Mouse (Mus musculus) regulatory T cell (primary cell): ENCODE measurements around the gene Mcub.

Source experiments
- in situ Hi-C: fragments of 300-600 bp; cut with MboI, MseI; formaldehyde crosslinking; loops from one replicate; pipeline ENCODE4 v1.15.1; 2025; ENCODE audit warnings: high pct_unique_total_duplicates

Mcub gene

DNA sequence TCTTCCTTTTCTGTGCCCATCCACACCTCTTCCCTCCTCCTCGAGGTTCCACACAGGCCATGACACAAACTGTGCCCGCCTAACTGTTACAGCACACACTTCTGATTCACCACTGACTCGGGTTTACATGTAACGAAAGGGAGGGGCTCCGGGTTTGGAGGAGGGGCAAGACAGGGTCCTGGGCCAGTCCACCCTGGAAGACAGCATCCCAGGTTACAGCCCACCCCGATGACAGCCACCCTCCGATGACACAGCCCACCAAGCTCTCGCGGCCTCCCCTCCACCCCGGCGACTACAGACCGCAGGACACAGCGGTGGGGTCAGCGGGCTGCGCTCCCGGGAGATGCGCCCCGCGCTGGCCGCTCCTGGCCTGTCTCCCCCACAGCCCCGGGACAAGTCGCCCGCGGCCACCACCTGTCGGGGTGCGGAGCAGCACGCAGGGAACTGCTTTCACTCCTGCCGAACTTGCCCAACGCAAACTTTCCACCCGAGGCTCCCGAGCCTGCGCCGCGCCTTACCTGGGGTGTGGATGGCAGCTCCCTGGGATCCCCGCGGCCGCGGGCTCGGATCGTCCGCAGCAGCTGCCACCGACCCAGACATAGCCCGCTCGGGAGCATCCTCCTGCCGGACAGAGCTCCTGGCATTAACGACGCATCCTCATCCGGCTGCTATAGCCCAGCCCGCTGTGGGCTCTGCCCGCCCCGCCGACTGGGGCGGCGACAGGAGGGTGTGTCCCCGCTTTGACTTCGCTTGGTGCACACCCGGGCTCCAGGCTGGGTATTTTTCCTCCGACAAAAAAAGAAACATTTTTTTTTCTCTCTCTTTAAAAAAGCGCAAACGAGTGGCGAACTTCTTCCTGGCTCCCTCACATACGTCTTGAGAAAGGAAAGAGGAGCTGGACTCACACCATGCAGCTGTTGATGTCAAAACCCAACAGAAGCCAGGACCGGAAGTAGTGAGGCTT is at the start of gene Mcub:
Gene Mcub (minus strand): TSS at position 775 of the 964 bp plus-strand sequence.
- in situ Hi-C loops: loop anchor here (5.0 kb wide), 1 partner anchor 88 kb away; no protein-coding TSS in a partner anchor

DNA sequence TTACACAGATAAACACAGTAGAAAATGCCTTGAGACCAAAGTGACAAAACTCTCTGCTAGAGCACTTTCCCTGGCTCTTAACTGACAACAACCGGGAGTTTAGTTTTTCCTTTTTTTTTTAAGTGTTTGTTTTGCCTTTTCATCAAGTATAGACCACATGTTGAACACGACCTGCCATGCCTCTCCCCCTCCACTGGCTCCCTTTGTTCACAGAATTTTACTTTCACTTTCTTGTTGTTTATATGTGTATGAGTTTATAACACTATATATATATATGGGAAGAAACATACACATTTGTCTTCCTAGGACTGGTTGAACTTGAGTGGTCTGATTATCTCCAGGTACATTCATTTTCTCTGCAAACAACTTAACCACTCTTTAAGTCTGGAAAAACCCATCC is 42.9 kb upstream of the Mcub start:
- in situ Hi-C loops: no loop called here

DNA sequence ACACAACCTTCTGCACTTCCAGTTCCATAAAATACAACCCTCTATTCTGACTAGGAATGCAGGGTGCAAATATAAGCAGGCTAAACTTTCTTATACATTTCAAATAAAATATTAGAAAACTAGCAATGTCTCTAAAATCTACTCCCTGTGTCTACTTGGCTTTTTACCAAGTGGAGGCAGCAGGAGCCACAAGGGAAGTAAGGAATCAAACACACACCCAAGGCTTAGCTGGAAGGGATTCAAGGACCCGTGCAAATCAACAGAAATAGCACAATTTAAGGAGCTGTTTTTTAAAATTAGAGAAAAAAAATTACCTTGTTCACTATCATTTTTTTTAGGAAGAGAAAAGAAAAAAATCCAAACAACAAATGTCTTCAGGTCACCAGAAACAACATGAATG is 41.2 kb upstream of the Mcub start:
- in situ Hi-C loops: no loop called here

DNA sequence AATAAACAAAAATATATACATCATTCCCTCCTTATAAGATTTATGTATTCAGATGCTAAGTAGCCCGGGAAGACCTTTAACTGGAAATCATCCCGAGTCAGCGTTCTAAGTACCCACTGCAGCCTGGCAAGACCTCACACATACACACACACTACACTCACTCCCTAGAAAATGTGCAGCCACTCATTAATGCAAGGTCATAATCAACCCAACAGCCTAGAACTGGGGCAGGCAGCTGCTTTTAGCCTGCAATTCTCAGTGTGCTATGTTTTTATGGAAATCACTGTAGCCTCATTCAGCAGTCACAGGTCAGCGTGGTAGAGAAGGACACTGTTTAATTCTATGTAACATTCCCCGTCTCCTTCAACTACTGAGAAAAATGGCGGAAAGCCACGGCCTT is 36.1 kb upstream of the Mcub start:
- in situ Hi-C loops: no loop called here

DNA sequence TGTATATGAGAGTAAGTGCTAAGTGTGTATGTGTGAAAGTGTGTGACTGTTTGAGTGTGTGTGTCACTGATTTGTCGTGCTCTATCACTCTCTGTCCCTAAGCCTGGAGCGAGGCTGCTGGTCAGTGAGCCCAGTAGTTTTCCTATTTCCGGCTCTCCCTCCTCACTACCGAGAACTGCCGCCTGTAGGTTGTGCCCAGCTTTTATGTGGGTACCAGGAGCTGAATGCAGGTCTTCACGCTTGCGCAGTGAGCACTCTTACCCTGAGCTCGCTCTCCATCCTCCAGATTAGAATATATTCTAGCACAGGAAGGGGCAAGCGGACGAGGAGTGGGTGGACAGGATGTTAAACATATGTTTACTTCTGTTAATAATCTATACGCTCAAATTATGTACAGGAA is 30.9 kb upstream of the Mcub start:
- in situ Hi-C loops: no loop called here

DNA sequence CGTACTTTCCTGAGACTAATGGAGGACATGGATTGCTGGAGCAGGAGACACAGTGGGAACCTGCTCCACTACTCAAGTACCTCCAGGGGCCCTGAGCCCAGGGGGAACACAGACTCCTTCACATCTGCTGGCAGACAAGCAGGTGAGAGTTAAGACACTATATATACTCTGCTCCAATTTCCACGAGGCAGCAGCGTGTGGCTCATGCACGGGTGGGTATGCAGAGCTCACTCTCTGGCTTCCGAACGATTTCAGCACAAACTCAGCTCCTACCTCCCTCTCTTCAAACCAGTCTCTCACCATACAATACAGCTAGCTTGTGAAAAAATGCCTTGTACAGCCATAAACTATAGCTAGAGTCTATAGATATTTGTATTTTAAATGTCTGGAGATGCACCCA is 28.5 kb upstream of the Mcub start:
- in situ Hi-C loops: no loop called here

DNA sequence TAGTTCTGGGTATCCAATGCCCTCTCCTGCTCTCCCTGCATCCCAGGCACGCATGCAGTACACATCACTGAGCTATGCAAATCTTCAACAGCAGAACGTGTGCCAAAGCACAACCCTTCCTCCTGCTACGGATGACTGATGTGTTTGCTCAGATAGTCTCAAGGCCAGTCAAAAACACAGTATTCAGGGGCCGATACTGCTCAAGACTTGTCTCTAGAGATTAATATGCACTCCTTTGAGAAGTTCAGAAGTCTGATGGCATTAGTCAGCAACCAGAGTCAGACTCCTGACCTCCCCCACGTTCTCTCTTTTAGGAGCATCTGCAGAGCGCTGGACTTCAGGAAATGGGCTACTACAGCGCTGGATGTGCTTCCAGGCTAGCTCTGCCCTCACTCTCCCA is 28.0 kb upstream of the Mcub start:
- in situ Hi-C loops: no loop called here

DNA sequence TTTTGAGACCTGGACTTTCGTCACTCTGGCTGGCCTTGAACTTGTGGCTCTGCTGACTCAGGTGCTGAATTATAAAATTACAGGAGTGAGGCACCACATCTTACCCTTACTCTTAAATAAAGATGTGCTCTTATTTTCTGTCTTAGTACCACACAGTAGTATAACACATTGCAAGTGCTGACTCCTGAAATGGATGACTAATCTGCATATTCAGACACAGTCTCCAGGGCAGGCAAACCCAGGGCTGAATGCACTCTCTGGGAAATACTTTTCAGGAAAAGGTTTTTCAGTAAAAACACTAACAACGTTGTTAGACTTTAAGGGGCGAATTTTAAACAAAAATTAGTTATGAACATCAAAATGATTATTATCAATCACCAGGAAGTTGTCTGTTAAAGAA is 27.3 kb upstream of the Mcub start:
- in situ Hi-C loops: no loop called here

DNA sequence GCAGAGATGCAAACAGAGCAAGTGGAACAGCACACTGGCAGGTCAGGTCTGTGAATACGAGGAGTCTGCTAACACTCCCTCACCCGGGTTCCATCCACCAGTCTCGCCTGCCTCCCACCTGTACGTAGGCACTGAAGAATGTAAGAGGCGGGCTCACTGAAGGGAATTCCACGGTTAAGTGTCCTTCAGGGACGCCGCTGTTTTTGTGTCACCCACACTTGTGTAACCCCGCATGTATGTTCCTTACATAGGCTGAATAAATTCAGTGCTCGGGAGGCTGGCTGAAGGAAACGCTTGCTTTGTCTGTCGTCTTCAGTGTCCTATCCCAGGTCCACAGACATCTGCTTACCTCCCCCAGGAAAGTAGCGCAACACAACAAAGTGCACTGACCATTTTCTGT is 17.3 kb upstream of the Mcub start:
- in situ Hi-C loops: no loop called here

DNA sequence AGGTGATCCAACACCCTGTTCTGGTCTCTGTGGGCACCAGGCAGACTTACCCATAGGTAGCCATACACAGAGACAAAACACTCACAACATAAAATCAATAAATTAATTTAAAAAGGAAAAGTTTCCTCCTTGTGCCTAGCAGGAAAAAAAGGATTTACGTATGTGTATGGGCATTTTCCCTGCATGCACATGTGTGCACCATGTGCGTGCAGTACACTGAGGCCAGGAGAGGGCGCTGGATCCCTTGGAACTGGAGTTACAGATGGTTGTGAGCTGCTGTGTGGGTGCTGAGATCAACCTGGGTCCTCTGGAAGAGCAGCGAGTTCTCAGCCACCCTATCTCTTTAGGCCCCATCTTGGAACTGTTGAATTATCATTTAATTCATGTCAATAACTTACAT is 15.3 kb upstream of the Mcub start:
- in situ Hi-C loops: no loop called here

DNA sequence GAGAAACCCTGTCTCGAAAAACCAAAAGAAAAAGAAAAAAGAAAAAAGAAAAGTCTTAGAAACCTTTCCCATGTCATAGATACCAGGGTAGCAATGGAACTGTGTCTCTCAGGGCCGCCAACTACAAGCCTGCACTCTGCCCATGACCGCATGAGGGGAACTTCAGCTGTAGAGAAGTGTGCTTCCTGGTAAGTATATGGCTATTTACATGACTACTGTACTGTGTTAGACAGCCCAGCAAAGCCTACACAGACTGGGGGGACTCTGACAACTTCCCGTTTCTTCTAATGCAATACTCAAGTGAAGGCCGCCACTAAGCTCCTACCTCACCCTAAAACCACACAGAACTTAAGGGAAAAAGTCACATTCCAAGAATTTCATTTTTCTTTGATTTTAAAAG is 14.8 kb upstream of the Mcub start:
- in situ Hi-C loops: no loop called here

DNA sequence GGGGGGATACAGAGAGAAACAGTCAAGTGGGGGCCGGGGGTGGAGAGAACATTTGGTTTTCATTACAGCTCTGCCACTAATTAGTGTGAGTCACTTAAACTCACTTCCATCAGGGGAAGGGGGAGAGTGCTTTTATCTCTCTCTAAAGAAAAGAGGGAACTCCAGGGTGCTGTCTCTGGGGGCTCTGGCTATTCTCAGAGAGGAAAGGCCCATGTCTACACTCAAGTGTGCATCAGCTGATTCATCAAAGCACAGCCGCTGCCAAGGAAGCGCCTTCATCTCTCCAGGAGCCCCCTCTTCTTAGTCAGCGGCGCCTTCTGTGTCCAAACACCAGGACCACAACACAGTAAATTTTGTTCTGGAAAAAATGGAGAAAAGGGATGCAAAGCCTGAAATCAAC is 12.3 kb upstream of the Mcub start:
- in situ Hi-C loops: no loop called here

DNA sequence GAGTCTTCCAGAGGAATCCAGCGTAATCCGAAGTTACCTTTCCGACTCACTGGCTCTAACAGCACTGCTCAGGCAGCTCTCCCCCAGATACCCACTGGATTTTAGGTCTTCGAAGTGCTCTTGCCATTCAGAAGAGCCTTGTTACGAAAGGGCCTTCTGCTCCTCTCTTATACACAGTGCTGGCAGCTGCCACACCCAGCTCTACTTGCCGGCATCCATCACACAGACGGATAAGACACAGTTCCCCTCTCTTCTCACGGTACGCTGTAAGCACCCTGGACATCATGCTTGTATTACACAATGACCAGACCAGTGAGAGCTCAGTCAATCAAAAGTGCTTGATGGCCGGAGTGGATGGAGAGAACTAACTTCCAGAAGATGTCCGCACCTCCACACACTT is 11.8 kb upstream of the Mcub start:
- in situ Hi-C loops: no loop called here

DNA sequence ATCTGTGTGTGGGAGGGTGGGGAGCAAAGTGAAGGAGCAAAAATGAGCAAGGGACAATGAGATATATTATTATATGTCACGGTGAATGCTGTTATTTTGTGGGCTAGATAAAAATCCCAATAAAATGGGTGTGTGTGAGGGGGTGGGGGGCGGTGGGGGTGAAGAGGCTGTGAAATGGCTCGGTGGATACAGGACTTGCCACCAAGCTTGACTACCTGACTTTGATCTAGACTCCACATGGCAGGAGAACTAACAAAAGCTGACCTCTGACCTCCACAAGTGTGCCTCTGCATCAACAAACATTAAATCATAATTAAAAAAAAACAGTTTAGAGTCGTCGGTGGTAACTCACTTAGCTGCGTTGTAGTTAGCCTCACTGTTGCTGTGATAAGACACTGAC is 9.5 kb upstream of the Mcub start:
- in situ Hi-C loops: loop anchor here (5.0 kb wide), 1 partner anchor 48 kb away; no protein-coding TSS in a partner anchor

DNA sequence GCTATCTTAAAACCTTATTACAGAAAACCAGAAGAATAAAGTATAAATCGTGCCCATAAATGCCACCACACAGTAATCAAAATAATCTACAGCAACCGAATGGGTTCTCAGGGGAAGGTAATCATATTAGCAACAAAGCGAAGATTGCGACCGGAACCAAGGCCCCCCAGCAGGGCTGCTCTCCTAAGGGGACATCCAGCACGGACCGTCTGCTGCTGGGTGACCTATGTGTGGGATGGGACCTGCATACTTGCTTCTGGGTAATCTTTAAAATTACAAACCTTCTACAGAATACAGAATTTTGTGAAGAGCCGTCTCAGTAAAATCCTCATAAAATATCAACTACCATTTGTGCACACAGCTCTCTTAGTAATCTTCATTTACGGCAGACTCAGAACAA is 8.7 kb upstream of the Mcub start:
- in situ Hi-C loops: loop anchor here (5.0 kb wide), 1 partner anchor 49 kb away; no protein-coding TSS in a partner anchor

DNA sequence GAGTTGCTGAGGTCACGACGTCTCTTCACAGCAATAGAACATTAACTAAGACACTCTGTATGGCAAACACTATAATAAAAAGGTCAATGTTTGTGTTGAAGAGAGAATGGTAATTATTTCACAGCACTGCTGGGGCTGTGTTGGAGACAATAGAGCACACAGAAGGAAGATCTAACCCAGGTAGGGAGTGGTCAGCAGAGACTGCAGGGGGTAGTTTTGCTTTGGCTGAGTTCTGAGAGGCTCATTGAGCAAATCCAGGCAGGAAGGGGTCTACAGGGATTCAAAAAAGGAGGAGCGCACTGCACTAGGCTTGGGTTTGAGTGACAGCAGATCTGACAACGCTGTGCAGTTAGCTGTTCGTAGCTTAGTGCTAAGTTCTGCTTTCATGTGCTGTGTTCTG is 6.3 kb upstream of the Mcub start:
- in situ Hi-C loops: loop anchor here (5.0 kb wide), 1 partner anchor 51 kb away; no protein-coding TSS in a partner anchor

DNA sequence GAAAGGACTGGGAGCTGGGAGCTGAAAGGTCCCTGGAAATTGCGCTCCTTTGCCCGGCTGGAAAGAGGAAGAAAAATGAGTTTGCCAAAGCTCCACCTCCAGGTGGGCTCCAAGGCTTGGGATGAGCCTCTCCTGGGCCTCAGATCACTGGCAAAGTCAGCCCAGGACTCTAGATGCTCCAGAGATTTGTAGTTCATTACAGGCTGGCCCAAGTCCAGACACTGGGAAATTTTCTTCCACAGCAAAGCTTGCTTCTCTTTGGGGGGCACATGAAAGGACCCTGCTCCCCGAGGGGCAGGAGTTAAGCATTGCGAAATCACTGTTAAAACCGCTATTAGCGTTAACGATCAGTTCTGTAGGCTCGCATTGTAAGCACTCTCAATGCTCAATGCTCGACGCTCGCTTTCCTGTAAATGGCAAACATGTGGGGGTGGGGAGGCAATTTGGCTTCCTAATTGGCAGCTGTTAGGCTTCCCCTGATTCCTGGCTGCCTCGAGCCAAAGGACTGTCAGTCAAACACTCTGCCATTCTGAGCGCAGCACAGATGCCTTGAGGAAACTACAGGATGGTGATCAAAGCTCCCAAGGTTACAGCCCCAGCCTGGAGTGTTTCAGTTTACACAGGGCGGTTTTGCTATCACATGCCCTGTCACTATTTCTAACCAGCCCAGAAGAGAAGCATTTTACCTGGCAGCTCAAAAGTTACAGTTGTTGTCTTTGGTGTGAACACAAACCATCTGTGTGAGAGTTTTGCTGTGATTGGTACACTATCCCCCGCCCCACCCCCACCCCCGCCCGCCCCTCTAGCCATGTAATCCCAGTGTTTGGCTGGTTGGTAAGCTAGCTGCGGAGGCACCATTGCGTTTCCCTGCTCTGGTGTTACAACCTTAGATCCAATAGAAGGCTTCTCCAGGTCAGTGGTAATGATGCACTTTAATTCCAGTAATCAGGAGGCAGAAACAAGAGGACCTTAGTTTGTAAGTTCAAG is 816 bp upstream of the Mcub start:
- in situ Hi-C loops: loop anchor here (5.0 kb wide), 1 partner anchor 86 kb away; no protein-coding TSS in a partner anchor

DNA sequence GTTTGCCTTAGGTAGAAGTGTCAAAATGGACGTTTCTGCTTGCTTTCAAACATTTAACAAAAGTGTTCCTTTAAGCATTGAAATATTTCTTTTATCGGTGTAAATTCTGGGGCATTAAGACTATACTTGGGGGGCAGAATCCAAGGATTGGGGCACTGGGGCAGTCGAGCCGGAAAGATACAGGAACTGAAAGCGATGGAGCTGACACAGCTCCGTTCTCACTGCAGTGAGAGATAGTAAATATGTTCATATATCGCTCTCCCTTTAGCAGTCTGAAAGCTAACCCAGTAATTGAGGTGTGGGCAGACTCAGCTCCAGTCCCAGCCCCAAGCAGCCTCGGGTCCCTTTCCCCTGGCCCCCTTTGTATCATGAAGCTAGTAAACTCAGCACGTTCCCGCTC is 975 bp downstream of the Mcub start:
- in situ Hi-C loops: no loop called here

DNA sequence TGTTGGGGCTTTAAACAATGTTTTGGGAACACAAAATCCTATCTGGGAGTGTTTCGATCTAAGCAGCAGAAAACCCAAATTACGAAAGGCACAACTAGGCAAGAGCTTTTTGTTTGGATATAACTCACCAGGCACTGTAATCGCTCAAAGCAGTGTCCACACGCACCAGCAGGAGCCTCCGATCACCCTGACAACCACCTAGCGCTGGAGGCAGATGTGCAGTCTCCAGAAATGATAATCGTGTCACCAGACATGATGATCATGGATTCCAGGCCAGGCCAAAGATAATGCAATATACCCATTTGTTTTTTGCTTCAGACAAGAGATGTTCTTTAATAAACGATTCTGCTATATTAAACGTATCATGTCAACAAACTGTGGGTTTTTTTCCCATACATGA is 2.1 kb downstream of the Mcub start:
- in situ Hi-C loops: no loop called here

DNA sequence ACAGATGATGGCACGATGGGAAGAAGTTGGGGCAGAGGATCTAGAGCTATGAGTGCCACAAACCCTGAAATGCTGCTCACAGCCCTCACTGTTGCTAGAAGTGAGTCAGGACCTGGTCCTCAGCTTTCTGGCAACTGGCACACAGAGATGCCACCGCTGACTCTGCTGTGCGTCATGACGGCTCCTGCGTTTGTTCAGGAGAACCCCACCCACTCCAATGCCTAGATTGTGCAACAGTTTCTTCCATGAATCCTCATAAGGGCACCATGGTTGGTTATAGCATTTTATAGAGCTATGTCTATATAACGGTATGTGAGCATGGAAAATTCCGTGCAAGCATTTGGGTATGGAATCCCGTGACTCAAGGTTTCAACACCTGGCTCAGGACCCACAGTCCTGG is 5.3 kb downstream of the Mcub start:
- in situ Hi-C loops: no loop called here

DNA sequence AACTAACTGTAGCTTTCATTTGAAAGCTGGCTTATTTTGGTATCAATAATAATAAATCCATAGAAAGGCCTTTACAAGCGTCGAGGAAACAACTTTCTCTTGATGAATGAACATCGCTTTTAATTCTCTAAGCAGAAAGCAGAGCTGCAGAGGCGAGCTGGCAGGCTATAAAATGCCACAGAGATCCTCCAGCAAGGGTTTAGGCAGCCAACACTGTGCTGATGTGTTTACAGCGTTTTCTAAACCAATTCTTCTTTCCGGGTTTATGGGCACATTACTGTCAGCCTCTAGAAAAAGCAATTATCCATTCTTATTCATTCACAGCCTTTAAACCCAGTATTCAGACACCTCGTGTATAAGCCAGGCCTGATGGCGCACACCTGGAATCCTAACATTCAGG is 7.5 kb downstream of the Mcub start:
- in situ Hi-C loops: no loop called here

DNA sequence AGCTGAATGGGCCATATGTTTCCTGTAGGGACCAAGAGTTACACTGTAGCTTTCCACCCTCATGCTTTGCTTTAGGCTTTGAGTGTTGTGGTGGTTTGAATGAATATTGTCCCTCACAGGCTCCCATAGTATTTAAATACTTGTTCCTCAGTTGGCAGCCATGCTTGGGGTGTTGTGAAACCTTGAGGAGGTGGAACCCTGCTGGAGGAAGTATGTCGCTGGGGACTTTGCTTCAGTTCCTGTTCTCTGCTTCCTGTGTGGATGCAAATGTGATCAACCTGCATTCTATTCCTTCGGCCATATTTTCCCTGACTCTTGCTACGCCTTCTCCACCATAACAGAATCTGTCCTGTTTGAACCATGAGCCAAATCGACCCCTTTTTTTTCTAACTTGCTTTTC is 16.7 kb downstream of the Mcub start:
- in situ Hi-C loops: no loop called here
